In genomic region chr14:40949730-40950614, GRCm38 (mm10) we compare ENCODE assay signal across 10 mouse cellular contexts. TPM values are rescaled to one million over a fixed set of nuclear protein-coding genes. Genes with fewer than 3 reads are reported as not detected.
DNase-seq lines count a peak whose midpoint lies in the region; ATAC-seq and TF ChIP-seq lines count a peak whose summit lies in the region.
"Had no signal": no experiment of that assay in that cellular context is flagged by ENCODE, and none has a peak within 500 bp of the region (broad histone marks: within the 10 kb centered on the region; RNA-seq: fewer than 3 reads in every experiment).

No protein-coding gene starts in this region.

- H3K27me3 ChIP-seq in heart, embryonic 15.5 days = no peaks in the 10 kb centered on the region
- H3K27me3 ChIP-seq in heart, adult 2 months (ENCODE audit: control insufficient read depth, insufficient read depth, low read length) = no peaks in the 10 kb centered on the region
- H3K27me3 ChIP-seq in neural tube, embryonic 11.5 days (ENCODE audit: control insufficient read depth, insufficient read depth, low read length) = no peaks in the 10 kb centered on the region
- H3K27me3 ChIP-seq in splenic B cell, adult 2 months (ENCODE audit: control insufficient read depth, insufficient read depth, low read length, poor library complexity, severe bottlenecking) = no peaks in the 10 kb centered on the region

- no peaks in the 10 kb centered on the region for H3K9me3 ChIP-seq in heart, embryonic 15.5 days (replicated peaks)
- H3K9me3 ChIP-seq in neural tube, embryonic 11.5 days (ENCODE audit: control insufficient read depth, low read length) = no peaks in the 10 kb centered on the region

- H3K9ac ChIP-seq in heart, embryonic 15.5 days = no peak overlapping the region
- H3K9ac ChIP-seq in heart, adult 2 months (ENCODE audit: low read depth, low read length) = no peak overlapping the region
- no peak overlapping the region for H3K9ac ChIP-seq in neural tube, embryonic 11.5 days (ENCODE audit: low read length)

- no peak overlapping the region for H3K4me2 ChIP-seq in heart, embryonic 15.5 days
- H3K4me2 ChIP-seq in neural tube, embryonic 11.5 days (ENCODE audit: low read depth) = no peak overlapping the region
- H3K4me2 ChIP-seq: heart, embryonic 11.5 days had no signal

- H3K4me3 ChIP-seq in heart, embryonic 15.5 days = no peak overlapping the region
- no peak overlapping the region for H3K4me3 ChIP-seq in heart, adult 2 months
- no peak overlapping the region for H3K4me3 ChIP-seq in neural tube, embryonic 11.5 days (ENCODE audit: low read depth, low read length)

- peak overlapping the region; percentile 45; the same call in 1 of the 2 replicates for H3K27ac ChIP-seq in heart, embryonic 15.5 days
- H3K27ac ChIP-seq in heart, adult 2 months = no peak overlapping the region; the same call in 1 of the 2 replicates
- no peak overlapping the region for H3K27ac ChIP-seq in neural tube, embryonic 11.5 days (ENCODE audit: low read depth, low read length)

- H3K79me2 ChIP-seq in heart, adult 2 months (replicated peaks; ENCODE audit: control insufficient read depth, insufficient read depth, low read length) = 0 out of 2 replicates have a peak, but pooled peaks cover 1% of the 10 kb centered on the region

- TF ChIP-seq CTCF in heart, adult 2 months (IDR thresholded peaks at IDR 0.05) = no peak

- DNase-seq in heart, adult 2 months = no peak
- peak; percentile 8 for DNase-seq in neural tube, embryonic 11.5 days (ENCODE audit: low spot score)
- DNase-seq in neural tube, embryonic 10.5 days (ENCODE audit: extremely low spot score, low spot score) = no peak
- DNase-seq in splenic B cell, adult 2 months (ENCODE audit: low read depth, low spot score) = peak; percentile 81
- DNase-seq in adrenal gland, adult (ENCODE audit: inconsistent age in 2 of 2, low spot score in 1 of 2) = no peak
- no peak for DNase-seq in frontal cortex, adult 2 months (ENCODE audit: extremely low spot score in 1 of 2, low spot score in 1 of 2)
- DNase-seq: cerebellum, adult 11 months had no signal

- TF ChIP-seq POLR2A in heart, adult 2 months (IDR thresholded peaks at IDR 0.05; ENCODE audit: insufficient read depth, low read depth, low read length) = no peak

- TF ChIP-seq EP300 in heart, adult 2 months (IDR thresholded peaks at IDR 0.05; ENCODE audit: insufficient read depth, low read depth, low read length) = no peak

- intact Hi-C loops in heart, adult 2 months (cut with DNase I) = no loop called here

- no peaks in the 10 kb centered on the region for H3K36me3 ChIP-seq in heart, embryonic 15.5 days
- H3K36me3 ChIP-seq in heart, adult 2 months (ENCODE audit: control insufficient read depth, insufficient read depth, low read length) = peaks cover 6% of the 10 kb centered on the region
- peaks cover 2% of the 10 kb centered on the region for H3K36me3 ChIP-seq in neural tube, embryonic 11.5 days (ENCODE audit: control insufficient read depth, insufficient read depth, low read length)
- H3K36me3 ChIP-seq in splenic B cell, adult 2 months (ENCODE audit: control insufficient read depth, insufficient read depth, low read length, poor library complexity, severe bottlenecking) = no peaks in the 10 kb centered on the region

- ATAC-seq in heart, embryonic 15.5 days (replicated peaks; ENCODE audit: insufficient number of reproducible peaks, insufficient read depth, low FRiP score, low read depth) = no peak
- ATAC-seq in neural tube, embryonic 11.5 days (ENCODE audit: insufficient read depth, low FRiP score, low TSS enrichment) = no peak
- peak; percentile 26 for ATAC-seq in granulocyte monocyte progenitor cell, adult 5-6 weeks (replicated peaks; ENCODE audit: poor library complexity, severe bottlenecking)

- peaks cover 48% of the 10 kb centered on the region for H3K4me1 ChIP-seq in heart, embryonic 15.5 days (replicated peaks)
- H3K4me1 ChIP-seq in heart, adult 2 months (ENCODE audit: control insufficient read depth, insufficient read depth, low read length) = peaks cover 25% of the 10 kb centered on the region
- H3K4me1 ChIP-seq in neural tube, embryonic 11.5 days (ENCODE audit: control insufficient read depth, insufficient read depth, low read length) = peaks cover 36% of the 10 kb centered on the region

- 73% methylated on average over 7 of the region's 7 CpGs for WGBS in heart, embryonic 15.5 days
- 82% methylated on average over 7 of the region's 7 CpGs for WGBS in heart, adult 2 months
- WGBS in neural tube, embryonic 11.5 days = 74% methylated on average over 7 of the region's 7 CpGs

RNA-seq across cellular contexts. Expression of gene Tspan14, which starts 16.6 kb away (rescaled TPM):
- 32.7 and 50.9 TPM in 2 replicates for polyA plus RNA-seq in heart, embryonic 15.5 days (2015; fragmentation: Nextera tagmentation; extraction: Ambion mirVana)
- total RNA-seq in heart, adult 2 months (2021) = 10 to 100 TPM; 11.8 to 18.6 TPM
- polyA plus RNA-seq in heart, adult 2 months (2012; rRNA removed) = 25.7 and 26.4 TPM in 2 replicates
- polyA plus RNA-seq in neural tube, embryonic 11.5 days (2014; fragmentation: Nextera tagmentation; extraction: Ambion mirVana) = 118 and 125 TPM in 2 replicates
- total RNA-seq in granulocyte monocyte progenitor cell, adult 5-6 weeks (2014; fragmentation: Nextera tagmentation) = 44.0 and 48.2 TPM in 2 replicates
- total RNA-seq in granulocyte monocyte progenitor cell, adult 5-6 weeks (2017) = 37.8 and 40.1 TPM in 2 replicates
- 46.4 and 47.7 TPM in 2 replicates for polyA plus RNA-seq in frontal cortex, adult 2 months (2012; rRNA removed)

RNA-seq across cellular contexts. Expression of gene Sh2d4b, which starts 56.9 kb away (rescaled TPM):
- polyA plus RNA-seq in heart, embryonic 15.5 days (2015; fragmentation: Nextera tagmentation; extraction: Ambion mirVana) = 0.69 and 4.3 TPM in 2 replicates
- total RNA-seq in heart, adult 2 months (2021) = 1 to 10 TPM in 1 of 2 experiments, under 1 TPM in 1; 0.84 to 1.1 TPM
- polyA plus RNA-seq in heart, adult 2 months (2012; rRNA removed) = 0.14 and 0.18 TPM in 2 replicates
- 1.5 and 1.6 TPM in 2 replicates for polyA plus RNA-seq in neural tube, embryonic 11.5 days (2014; fragmentation: Nextera tagmentation; extraction: Ambion mirVana)
- not detected in 2 replicates for total RNA-seq in granulocyte monocyte progenitor cell, adult 5-6 weeks (2014; fragmentation: Nextera tagmentation)
- not detected in 2 replicates for total RNA-seq in granulocyte monocyte progenitor cell, adult 5-6 weeks (2017)
- polyA plus RNA-seq in frontal cortex, adult 2 months (2012; rRNA removed) = 1.1 and 1.3 TPM in 2 replicates

Comparison
In these comparisons a context has a peak if more than half of its experiments do, and no peak if none do; other contexts are left out.
1. DNase-seq: peak in neural tube, embryonic 11.5 days (single experiment) and splenic B cell, adult 2 months (single experiment); none in heart, adult 2 months (0 of 2), neural tube, embryonic 10.5 days (single experiment), adrenal gland, adult (0 of 2) and frontal cortex, adult 2 months (0 of 2).